In the genomic region with DNA sequence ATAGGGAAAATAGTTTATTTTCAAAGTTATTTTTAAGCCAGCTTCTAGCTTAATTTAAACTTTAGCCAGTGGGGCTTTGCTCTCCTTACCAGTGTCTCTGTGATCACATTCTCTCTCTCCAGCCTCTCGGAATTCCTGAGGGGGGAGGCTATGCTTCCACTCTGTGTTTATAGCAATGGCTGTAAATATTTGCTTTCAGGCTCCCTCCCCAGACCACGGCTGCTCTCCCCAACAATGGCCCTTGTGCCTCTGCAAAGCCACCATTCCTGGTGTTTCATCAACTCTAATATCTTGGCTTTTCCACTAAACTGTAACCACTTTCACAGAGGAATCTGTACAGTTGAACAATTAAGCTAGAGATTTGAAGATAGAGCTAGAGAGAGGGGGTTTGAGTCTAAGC, we compare ENCODE assay signal across 11 mouse cellular contexts.
A peak's percentile ranks its signal among the peaks of the same experiment; 100 is the strongest.
DNase-seq lines count a peak whose midpoint lies in the region; ATAC-seq and TF ChIP-seq lines count a peak whose summit lies in the region.
"Had no signal": no experiment of that assay in that cellular context is flagged by ENCODE, and none has a peak within 500 bp of the region (broad histone marks: within the 10 kb centered on the region; RNA-seq: fewer than 3 reads in every experiment).

No protein-coding gene starts in this region.

- H3K27me3 ChIP-seq in hindbrain, embryonic 10.5 days (ENCODE audit: insufficient read depth, poor library complexity, severe bottlenecking): no peaks in the 10 kb centered on the region
- no peaks in the 10 kb centered on the region for H3K27me3 ChIP-seq in hindbrain, embryonic 16.5 days (replicated peaks; ENCODE audit: control insufficient read depth, insufficient read depth, low read length)
- H3K27me3 ChIP-seq in stomach, embryonic 14.5 days (ENCODE audit: control insufficient read depth, insufficient read depth, low read length): no peaks in the 10 kb centered on the region
- H3K27me3 ChIP-seq in stomach, postnatal 0 days (ENCODE audit: control insufficient read depth, insufficient read depth, low read length): no peaks in the 10 kb centered on the region
- H3K27me3 ChIP-seq in limb, embryonic 14.5 days (ENCODE audit: control insufficient read depth, insufficient read depth, low read length): no peaks in the 10 kb centered on the region
- H3K27me3 ChIP-seq in forebrain, embryonic 10.5 days (ENCODE audit: poor library complexity, severe bottlenecking): no peaks in the 10 kb centered on the region

- no peak for ATAC-seq in hindbrain, embryonic 16.5 days
- peak; percentile 28; the same call in 1 of the 2 replicates for ATAC-seq in stomach, embryonic 14.5 days (ENCODE audit: insufficient number of reproducible peaks, insufficient read depth, low FRiP score, low read depth)
- ATAC-seq in stomach, postnatal 0 days (ENCODE audit: low FRiP score, low TSS enrichment): no peak
- 0 out of 2 replicates have a peak, but pooled peaks have one; percentile 83 for ATAC-seq in limb, embryonic 14.5 days (ENCODE audit: low FRiP score, low read depth)
- ATAC-seq in erythroblast, adult 5-6 weeks (replicated peaks; ENCODE audit: low FRiP score, poor library complexity, severe bottlenecking): no peak

- H3K36me3 ChIP-seq in hindbrain, embryonic 10.5 days: no peaks in the 10 kb centered on the region
- no peaks in the 10 kb centered on the region for H3K36me3 ChIP-seq in hindbrain, embryonic 16.5 days (ENCODE audit: control insufficient read depth, insufficient read depth, low read length)
- H3K36me3 ChIP-seq in stomach, embryonic 14.5 days (ENCODE audit: control insufficient read depth, insufficient read depth, low read length): no peaks in the 10 kb centered on the region
- H3K36me3 ChIP-seq in stomach, postnatal 0 days (ENCODE audit: control insufficient read depth, insufficient read depth, low read length): no peaks in the 10 kb centered on the region
- no peaks in the 10 kb centered on the region for H3K36me3 ChIP-seq in limb, embryonic 14.5 days (ENCODE audit: control insufficient read depth, insufficient read depth, low read length)
- no peaks in the 10 kb centered on the region for H3K36me3 ChIP-seq in forebrain, embryonic 10.5 days (replicated peaks)

- TF ChIP-seq CTCF in stomach, postnatal 0 days (IDR thresholded peaks at IDR 0.05; ENCODE audit: low read depth): no peak

- H3K4me3 ChIP-seq in hindbrain, embryonic 10.5 days: no peak overlapping the region
- H3K4me3 ChIP-seq in hindbrain, embryonic 16.5 days (ENCODE audit: low read length): no peak overlapping the region
- no peak overlapping the region for H3K4me3 ChIP-seq in stomach, embryonic 14.5 days (ENCODE audit: low read depth, low read length)
- H3K4me3 ChIP-seq in stomach, postnatal 0 days (ENCODE audit: low read depth, low read length): no peak overlapping the region
- H3K4me3 ChIP-seq in limb, embryonic 14.5 days (replicated peaks; ENCODE audit: low read length): no peak overlapping the region
- no peak overlapping the region for H3K4me3 ChIP-seq in forebrain, embryonic 10.5 days
- H3K4me3 ChIP-seq: gastrocnemius, adult 2 months; layer of hippocampus, adult 2 months had no signal

- TF ChIP-seq POLR2A in limb, embryonic 14.5 days (IDR thresholded peaks at IDR 0.05; ENCODE audit: borderline replicate concordance, extremely low read depth, insufficient read depth, insufficient read length): no peak

- H3K27ac ChIP-seq in hindbrain, embryonic 10.5 days: no peak overlapping the region
- no peak overlapping the region for H3K27ac ChIP-seq in hindbrain, embryonic 16.5 days (ENCODE audit: low read depth, low read length)
- no peak overlapping the region for H3K27ac ChIP-seq in stomach, embryonic 14.5 days (ENCODE audit: low read length)
- no peak overlapping the region for H3K27ac ChIP-seq in stomach, postnatal 0 days (replicated peaks)
- H3K27ac ChIP-seq in limb, embryonic 14.5 days (replicated peaks; ENCODE audit: low read depth, low read length): no peak overlapping the region
- H3K27ac ChIP-seq in forebrain, embryonic 10.5 days: no peak overlapping the region
- H3K27ac ChIP-seq: gastrocnemius, adult 2 months; layer of hippocampus, adult 2 months; macrophage had no signal

- TF ChIP-seq EP300 in stomach, postnatal 0 days (optimal IDR thresholded peaks at IDR 0.05): no peak

- peak; percentile 13 for DNase-seq in hindbrain, embryonic 10.5 days (ENCODE audit: low spot score)
- no peak for DNase-seq in stomach, postnatal 0 days (ENCODE audit: low spot score)
- no peak for DNase-seq in limb, embryonic 14.5 days (ENCODE audit: low spot score)
- peak; percentile 60 for DNase-seq in yolk sac, embryonic 10.5 days (ENCODE audit: low spot score)
- DNase-seq in forebrain, embryonic 10.5 days (ENCODE audit: extremely low spot score, low spot score): no peak
- DNase-seq: gastrocnemius, adult 2 months had no signal

- WGBS in hindbrain, embryonic 10.5 days: 28% methylated on average over 2 of the region's 2 CpGs
- WGBS in hindbrain, embryonic 16.5 days: 23% methylated on average over 2 of the region's 2 CpGs
- 4% methylated on average over 2 of the region's 2 CpGs for WGBS in stomach, embryonic 14.5 days
- 7% methylated on average over 2 of the region's 2 CpGs for WGBS in stomach, postnatal 0 days
- WGBS in limb, embryonic 14.5 days: 8% methylated on average over 2 of the region's 2 CpGs
- 35% methylated on average over 2 of the region's 2 CpGs for WGBS in forebrain, embryonic 10.5 days

- H3K4me1 ChIP-seq in hindbrain, embryonic 10.5 days (replicated peaks): no peaks in the 10 kb centered on the region
- H3K4me1 ChIP-seq in hindbrain, embryonic 16.5 days (ENCODE audit: control insufficient read depth, insufficient read depth, low read depth, low read length): no peaks in the 10 kb centered on the region
- no peaks in the 10 kb centered on the region for H3K4me1 ChIP-seq in stomach, embryonic 14.5 days (ENCODE audit: control insufficient read depth, insufficient read depth, low read length)
- no peaks in the 10 kb centered on the region for H3K4me1 ChIP-seq in stomach, postnatal 0 days (replicated peaks; ENCODE audit: control insufficient read depth, insufficient read depth)
- H3K4me1 ChIP-seq in limb, embryonic 14.5 days (ENCODE audit: control insufficient read depth, insufficient read depth, low read length): peaks cover 10% of the 10 kb centered on the region
- H3K4me1 ChIP-seq in forebrain, embryonic 10.5 days: peaks cover 3% of the 10 kb centered on the region; the same call in 1 of the 2 replicates

- H3K9me3 ChIP-seq in hindbrain, embryonic 10.5 days: peaks cover 8% of the 10 kb centered on the region; the same call in 1 of the 2 replicates
- no peaks in the 10 kb centered on the region for H3K9me3 ChIP-seq in hindbrain, embryonic 16.5 days (ENCODE audit: control insufficient read depth, low read length)
- no peaks in the 10 kb centered on the region for H3K9me3 ChIP-seq in stomach, embryonic 14.5 days (ENCODE audit: control insufficient read depth, low read depth, low read length)
- no peaks in the 10 kb centered on the region for H3K9me3 ChIP-seq in stomach, postnatal 0 days (ENCODE audit: control insufficient read depth, low read length)
- H3K9me3 ChIP-seq in limb, embryonic 14.5 days (ENCODE audit: control insufficient read depth, low read length): no peaks in the 10 kb centered on the region
- no peaks in the 10 kb centered on the region; the same call in 1 of the 2 replicates for H3K9me3 ChIP-seq in forebrain, embryonic 10.5 days

- no peak overlapping the region for H3K9ac ChIP-seq in hindbrain, embryonic 16.5 days (ENCODE audit: low read depth, low read length)
- no peak overlapping the region for H3K9ac ChIP-seq in stomach, embryonic 14.5 days (replicated peaks; ENCODE audit: low read depth, low read length)
- no peak overlapping the region for H3K9ac ChIP-seq in stomach, postnatal 0 days (ENCODE audit: low read length)
- no peak overlapping the region for H3K9ac ChIP-seq in limb, embryonic 14.5 days (ENCODE audit: low read depth, low read length, severe bottlenecking)

- H3K4me2 ChIP-seq in hindbrain, embryonic 16.5 days (ENCODE audit: low read length): no peak overlapping the region
- H3K4me2 ChIP-seq in stomach, embryonic 14.5 days (replicated peaks; ENCODE audit: low read depth, low read length): no peak overlapping the region
- no peak overlapping the region for H3K4me2 ChIP-seq in stomach, postnatal 0 days (replicated peaks; ENCODE audit: low read depth)
- H3K4me2 ChIP-seq in limb, embryonic 14.5 days (replicated peaks; ENCODE audit: low read depth, low read length, severe bottlenecking): no peak overlapping the region

Comparison
In these comparisons a context has a peak if more than half of its experiments do, and no peak if none do; other contexts are left out.
1. ATAC-seq: peak in stomach, embryonic 14.5 days (single experiment) and limb, embryonic 14.5 days (single experiment); none in hindbrain, embryonic 16.5 days (single experiment), stomach, postnatal 0 days (single experiment) and erythroblast, adult 5-6 weeks (single experiment).
2. DNase-seq: peak in hindbrain, embryonic 10.5 days (single experiment) and yolk sac, embryonic 10.5 days (single experiment); none in stomach, postnatal 0 days (single experiment), limb, embryonic 14.5 days (single experiment) and forebrain, embryonic 10.5 days (single experiment).